Mouse (Mus musculus) gastrocnemius, postnatal 4 days (tissue): ENCODE results near the gene Ppp1r3a. TPM values are rescaled to one million over a fixed set of nuclear protein-coding genes. Genes with fewer than 3 reads are reported as not detected.
"Not testable (repeated sequence)": the region's sequence is repeated elsewhere in the genome, so short reads cannot be mapped to it uniquely, and the experiment has no call there.

Experiments used
- DNase-seq, 2 experiments: peaks; one replicate each; pipeline ENCODE4 v3.0.0; 2021 to 2022; ENCODE audit warnings: low spot score in 2 of 2, mixed read lengths in 2 of 2
- long read RNA-seq, 2 experiments: library from polyadenylated mRNA; stranded (forward); transcript quantifications; one replicate each; pipeline ENCODE4 v2.0.0; 2021
- total RNA-seq, 2 experiments: library from RNA; stranded (reverse); gene quantifications; 2 replicates each; pipeline ENCODE4 v1.2.3; 2021

Gene Ppp1r3a
- 100 to 1,000 TPM in 1 of 2 experiments, 10 to 100 TPM in 1; 97.2 to 114 TPM for total RNA-seq
- long read RNA-seq, experiment 1, full-length matches to known transcripts = 17 of 24 reads
- long read RNA-seq, experiment 1, partial matches to known transcripts = 0 of 24 reads
- long read RNA-seq, experiment 1, other reads (novel, unspliced or antisense) = 7 of 24 reads
- long read RNA-seq, experiment 2, full-length matches to known transcripts = 20 of 30 reads
- long read RNA-seq, experiment 2, partial matches to known transcripts = 0 of 30 reads
- long read RNA-seq, experiment 2, other reads (novel, unspliced or antisense) = 10 of 30 reads

DNA sequence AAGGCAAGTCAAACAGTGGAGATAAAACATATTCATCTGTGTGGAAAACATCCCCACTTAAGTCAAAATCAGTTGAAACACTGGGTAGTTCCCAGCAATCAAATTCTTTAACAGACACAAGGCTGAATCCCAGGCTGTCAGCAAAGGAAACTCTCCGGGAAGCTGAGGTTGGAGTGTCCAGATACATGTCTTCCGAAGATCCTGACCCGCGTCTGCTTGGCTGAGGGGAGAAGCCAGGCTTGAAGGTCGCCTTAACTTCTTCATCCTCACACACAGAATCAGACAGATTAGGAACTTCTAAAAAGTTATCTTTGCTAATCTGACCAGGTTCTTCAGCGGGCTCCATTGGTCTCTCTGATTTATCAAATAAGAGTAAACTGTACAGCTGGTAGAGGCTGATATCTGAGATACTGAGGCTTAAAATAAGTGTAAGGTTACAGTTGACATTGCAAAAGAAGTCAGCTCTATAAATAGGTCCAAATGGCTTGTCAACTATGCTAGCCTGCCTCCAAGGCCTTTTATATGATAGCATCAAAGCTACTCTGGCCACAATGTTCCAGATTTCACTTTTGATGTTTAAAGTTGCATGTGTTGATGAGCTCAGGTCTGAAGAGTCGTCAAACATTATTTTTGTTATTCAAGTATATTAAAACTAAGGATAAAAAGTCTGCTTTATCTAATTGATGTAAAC is at the start of gene Ppp1r3a:
Gene Ppp1r3a, minus strand, starts transcription at position 374 of the 691 bp plus-strand sequence.
- DNase-seq = no peak

DNA sequence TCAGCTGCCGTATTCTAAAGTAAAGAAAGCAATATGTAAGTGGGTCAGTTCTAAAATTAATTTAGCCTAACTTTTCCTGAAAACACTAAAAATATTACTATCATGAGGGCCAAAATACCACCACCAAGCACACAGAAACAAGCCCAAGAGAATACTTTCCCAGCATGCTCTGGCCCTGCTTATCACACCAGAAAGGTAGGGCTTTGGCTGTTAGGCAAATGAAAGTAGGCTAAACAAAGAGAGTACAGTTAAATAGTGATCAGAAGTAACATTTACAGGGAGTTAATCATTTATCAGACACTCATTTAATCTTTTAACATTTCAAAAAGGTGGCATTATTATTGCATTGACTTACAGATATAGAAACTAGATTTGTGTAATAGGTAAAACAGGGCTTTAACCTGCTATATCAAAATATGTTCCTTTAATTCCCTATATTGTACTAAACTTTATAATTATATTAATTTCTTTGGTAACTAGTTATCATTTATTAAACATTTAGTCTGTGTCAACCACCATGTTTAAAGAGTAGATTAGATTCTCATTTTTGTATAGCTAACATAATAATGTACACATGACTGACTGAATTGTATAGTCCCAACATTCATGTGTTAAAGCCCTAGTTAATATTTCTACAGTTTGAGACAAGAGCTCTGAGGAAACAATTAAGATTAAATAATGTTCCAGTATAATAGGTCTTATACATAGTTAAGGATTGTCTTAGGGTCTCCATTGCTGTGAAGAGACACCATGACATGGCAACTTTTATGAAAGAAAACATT is 32.3 kb upstream of the Ppp1r3a start:
- DNase-seq = no peak

DNA sequence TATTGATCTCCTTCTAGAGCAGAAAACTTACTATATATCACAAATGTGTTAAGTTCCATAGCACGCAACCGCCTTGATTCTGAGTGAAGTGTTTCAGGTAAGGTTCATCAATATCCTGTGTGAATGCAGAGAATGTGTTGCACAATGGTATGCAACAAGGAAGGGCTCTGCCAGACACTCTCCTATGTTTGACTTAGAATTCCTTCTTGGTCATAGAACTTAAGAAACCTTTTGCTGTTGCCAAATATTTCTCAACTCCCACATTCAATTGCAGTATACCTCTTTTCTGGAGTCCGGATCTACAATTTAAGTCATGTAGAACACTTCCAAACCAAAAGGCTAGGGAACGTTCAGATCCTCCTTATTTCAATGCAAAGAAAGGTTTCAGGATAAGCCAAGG is 22.8 kb upstream of the Ppp1r3a start:
- DNase-seq = no peak

DNA sequence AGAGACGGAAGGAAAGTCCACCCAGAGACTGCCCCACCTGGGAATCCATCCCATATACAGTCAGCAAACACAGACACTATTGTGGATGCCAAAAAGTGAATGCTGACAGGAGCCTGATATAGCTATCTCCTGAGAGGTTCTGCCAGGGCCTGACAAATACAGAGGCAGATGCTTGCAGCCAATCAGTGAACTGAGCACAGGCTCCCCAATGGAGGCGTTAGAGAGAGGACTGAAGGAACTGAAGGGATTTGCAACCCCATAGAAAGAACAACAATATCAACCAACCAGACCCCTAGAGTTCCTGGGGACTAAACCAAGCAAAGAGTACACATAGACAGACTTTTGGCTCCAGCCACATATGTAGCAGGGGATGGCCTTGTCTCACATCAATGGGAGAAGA is 16.6 kb upstream of the Ppp1r3a start:
- no peak for DNase-seq

DNA sequence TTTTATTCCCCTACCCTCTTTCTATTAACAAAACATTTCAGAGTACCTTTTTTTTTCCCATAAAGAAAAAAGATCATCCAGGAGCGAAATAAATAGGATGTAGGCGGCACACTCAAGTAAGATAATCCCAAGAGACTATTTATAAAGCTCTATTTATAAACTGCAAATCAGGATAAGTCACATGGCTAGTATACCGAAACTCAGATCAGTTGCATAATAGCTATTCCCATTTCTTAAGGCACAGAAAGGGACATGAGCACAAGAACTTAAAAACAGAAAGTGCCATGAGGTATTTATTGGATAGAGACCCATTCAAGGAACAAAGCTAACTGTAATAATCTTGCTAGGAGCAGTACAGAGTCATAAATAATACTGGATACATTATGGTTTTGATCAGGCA is 2.4 kb upstream of the Ppp1r3a start:
- no peak for DNase-seq

DNA sequence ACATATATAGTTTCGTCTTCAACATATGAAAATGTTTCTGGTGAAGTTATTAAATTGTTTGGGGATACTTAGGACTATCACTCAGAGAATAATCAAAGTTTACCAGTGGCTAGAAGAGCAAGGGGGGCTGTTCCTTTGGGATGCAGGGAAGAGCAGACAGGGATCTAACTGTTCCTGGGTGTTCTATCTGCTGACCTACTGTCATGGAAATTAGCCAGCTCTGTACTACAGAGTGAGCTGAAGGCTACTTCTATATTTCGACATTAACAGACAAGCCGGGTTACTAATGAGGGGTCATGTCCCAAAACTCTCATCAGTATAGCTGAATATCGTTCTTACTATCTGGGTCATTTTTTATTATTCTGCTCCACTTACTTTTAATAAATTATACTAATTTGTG is 1.6 kb downstream of the Ppp1r3a start:
- DNase-seq = no peak

DNA sequence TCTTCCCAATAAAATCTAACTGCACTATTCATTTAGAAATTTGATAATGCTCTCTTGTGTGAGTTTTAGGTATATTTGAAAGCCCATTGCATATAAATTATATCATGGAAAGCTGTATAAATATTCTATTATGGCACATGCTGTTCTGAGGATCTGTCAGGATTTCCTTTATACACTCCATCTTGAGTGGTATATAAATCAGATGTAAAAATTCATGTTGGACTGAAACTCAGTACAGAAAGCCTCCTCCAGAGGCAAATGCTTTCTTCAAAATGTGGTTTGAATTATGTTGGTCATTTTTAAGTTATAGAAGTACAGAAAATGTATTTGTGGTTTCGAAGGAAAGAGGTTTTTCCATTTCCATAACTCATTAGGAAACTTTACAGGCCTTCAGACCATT is 2.9 kb downstream of the Ppp1r3a start:
- no peak for DNase-seq

DNA sequence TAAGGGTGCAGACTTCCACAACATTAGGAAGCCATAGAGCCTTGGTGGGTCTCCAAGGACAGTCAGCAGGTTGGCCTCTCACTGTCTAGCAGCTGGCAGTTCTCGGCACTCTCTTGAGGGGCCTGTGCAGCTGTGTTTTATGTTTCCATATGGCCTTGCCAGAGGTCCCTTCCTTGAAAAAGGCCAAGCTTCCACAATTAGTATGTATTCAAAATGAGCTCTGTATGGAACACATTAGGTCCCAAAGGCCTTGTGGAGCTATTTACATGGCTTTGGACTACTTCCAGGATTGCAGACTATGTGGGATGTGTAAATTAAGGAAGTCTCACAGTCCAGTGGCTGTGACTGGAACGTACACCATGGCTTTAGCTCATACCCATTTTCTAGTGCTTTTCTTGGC is 8.1 kb downstream of the Ppp1r3a start:
- peak in 1 of 2 experiments; percentile 26 for DNase-seq

DNA sequence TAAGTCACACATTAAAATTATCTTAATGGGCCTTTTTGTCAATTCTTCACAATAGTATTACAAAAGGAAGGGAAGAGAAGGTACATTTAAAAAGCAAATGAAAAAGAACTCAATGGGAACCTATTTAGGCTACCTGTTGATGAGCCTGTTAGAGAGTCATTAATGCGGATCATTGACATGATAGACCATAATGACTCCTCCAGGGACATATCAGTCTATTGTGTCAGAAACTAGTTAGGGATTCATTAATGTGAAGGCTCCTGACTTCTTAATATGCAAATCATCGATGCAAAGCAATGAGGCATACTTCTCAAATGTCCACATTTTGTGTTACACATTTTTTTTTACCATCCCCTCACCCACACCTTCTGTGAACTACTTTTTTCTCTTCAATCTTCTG is 19.1 kb downstream of the Ppp1r3a start:
- no peak for DNase-seq

DNA sequence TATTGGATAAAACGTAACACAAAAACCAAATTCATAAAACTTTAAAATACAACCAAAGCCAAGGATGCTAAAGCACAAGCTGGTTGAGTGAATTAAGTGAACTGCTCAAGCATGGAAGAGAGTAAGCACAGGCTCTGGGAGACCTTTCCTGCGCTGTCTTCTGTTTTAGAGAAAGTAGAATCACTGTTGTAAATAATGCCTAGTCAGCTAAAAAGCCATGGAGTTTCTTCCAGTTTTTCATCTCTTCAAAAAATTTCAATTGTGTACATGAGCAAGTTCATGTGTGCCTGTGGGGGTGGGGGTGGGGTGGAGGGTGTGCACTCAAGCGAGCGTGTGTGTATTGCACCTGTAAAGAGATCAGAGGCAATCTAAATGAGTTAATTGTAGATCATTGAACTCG is 24.1 kb downstream of the Ppp1r3a start:
- no peak for DNase-seq

DNA sequence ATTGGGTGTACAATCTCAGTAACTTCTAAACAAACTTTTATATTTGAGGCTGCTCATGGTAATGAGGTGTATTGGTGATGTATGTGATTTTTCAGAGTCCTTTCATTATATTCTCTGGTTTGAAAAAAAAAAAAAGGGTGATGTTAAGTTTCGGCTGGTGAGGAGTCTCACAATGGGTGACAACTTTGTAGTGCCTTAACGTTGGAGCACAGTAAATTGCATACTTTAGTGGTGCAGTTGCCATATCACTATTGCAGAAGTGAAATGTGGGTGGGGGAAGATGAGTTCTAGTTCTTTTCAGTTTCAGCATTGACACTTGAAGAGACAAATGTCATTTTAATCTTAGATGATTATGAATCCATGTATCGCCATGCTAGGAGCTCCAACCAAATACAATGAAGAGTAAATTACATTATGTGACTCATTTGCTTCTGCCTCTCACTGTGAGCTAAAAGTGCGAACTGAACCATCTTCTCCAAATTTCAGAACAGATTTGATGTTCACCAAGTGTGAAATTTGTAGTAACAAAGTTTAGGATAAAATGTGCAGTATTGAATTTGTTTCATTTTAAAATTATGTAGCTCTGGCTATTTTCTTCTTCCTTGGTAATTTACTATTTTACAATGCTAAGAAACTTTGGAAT is 34.2 kb downstream of the Ppp1r3a start:
- DNase-seq = no peak

DNA sequence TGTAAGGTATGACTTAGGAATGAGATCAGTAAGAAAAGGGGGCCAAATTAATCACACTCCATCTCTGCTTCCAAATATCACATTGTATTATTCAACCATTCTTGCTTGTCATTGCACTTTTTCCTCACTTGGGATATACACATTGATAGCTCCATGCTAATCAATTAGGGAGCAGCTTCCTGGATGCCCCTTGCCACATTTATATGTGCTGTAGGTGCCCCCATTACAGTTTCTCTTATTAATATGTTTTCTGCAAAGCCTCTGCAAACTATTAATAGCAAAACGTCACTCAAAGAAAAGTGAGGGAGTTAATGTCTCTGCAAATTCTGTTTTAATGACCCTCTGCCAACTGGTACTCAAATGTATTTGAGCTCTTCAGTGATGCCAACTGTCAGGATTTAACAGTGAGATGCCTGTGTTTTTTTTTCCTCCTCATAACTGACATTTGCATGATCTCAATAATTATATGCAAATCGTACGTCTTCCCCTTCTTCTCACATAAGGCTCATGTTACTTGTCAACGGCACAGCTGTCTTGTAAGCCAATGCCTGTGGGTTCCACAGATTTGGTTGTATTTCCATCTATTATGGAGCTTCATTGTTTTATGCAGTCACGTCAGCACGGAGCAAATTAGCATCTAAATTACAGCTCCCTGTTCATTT is 34.8 kb downstream of the Ppp1r3a start:
- DNase-seq = no peak

DNA sequence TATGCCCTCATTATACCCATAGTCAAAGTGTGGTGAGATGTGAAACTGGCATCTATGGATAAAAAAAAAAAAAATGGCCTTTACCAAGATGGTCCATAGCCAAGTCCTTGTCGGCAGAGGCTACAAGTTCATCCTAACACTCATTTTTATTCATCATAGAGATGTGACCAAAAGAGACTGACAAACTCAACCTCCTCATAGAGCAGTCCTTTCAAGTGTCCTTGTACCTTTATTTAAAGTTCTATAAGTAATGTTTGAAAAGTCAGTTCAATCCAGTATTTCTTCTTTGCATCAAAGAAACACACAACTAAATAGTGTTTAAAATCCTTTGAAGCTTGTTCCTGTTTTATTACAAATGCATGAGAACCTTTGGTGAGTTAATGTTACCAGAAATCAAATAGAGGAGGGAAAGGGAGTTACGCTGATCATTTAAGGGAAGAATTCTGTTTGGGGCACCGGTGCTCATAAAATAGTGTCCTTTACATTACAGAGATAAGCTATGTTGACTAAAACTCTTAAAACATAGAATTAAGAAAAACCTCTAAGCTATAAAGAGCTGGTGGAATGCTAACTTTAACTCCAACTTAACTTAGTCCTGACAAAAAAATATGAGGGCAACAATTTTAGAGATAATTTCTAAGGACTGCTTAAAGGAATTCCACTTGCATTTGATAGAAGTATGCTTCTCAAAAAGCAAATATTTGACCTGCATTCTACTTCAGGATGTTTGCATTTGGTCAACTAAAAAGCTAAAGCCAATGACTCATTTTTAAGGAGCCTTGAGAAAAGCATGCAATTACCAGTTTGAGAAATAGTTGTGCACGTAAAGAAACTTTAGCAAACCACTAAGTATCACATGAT is 39.7 kb downstream of the Ppp1r3a start:
- DNase-seq = no peak

DNA sequence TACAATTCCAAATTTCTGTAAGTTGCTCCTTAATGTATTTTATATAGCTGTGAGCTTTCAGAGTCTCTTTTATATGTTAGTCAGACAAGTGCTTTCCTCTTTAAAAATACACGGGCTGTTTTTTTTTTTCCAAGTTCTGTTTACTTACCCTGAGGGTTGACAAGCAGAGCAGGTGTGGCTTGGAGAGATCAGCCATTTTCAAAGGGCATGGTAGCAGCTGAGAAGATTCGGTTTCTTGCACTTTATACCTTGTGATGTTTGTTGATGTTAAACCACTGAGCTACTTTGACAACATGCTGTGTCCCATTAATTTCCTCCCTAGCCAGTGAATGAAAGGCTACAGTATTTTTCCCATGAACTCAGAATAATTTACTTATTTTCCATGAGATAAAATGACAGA is 42.9 kb downstream of the Ppp1r3a start:
- no peak for DNase-seq

DNA sequence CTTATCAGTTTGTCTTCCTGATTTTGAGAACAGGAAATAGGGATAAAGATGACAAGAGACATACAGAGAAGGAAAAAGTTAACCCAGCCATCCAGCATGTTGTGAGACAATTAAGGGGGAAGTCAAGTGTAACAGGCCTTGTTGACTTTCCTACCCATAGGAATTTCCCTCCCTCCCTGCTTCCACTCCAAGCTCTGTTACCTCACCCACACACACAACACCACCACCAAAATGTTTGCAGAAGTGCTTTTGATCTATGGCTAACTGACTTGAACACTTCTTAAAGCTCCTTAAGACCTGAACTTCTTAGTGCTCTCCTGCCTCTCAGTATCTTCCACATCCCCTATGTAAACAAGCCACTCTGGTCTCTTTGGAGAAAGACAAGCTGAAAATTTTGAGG is 55.0 kb downstream of the Ppp1r3a start:
- no peak for DNase-seq

DNA sequence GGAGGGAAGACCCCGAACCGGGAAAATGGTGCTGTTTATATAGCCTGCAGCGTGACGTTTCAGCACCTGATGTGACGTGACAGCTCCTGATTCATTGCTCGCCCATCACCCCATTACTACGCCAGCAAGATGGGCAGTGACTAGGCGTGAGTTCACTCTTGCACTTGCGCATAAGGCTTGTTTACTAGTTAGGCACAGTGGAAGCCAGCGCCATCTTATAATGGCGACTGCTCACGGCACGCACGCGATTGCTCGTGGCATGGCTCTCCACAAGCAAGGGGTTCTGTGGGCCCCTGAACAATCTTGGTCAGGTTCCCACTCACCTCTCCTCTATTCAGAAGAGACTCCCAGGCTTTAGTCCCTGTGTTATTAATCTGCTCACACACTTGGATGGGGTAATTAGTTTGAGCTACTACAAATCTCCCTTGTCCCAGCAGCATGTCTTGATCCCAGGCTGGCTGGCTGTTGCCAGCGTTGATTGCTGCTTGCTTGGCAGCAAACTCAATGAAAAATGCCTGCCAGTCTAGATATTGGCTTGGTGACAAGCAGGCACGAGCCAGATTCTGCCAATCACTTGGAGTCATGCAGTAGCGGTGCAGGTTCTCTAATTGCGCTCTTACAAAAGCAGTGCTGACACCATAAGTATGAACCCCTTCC is 75.7 kb downstream of the Ppp1r3a start:
- not testable (repeated sequence) for DNase-seq

DNA sequence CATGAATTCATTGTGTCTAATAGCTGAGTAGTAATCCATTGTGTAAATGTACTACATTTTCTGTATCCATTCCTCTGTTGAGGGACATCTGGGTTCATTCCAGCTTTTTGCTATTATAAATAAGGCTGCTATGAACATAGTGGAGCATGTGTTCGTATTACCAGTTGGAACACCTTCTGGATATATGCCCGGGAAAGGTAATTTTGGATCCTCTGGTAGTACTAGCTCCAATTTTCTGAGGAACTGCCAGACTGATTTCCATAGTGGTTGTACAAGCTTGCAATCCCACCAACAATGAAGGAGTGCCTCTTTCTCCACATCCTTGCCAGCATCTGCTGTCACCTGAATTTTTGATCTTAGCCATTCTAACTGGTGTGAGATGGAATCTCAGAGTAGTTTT is 86.1 kb downstream of the Ppp1r3a start:
- not testable (repeated sequence) for DNase-seq

DNA sequence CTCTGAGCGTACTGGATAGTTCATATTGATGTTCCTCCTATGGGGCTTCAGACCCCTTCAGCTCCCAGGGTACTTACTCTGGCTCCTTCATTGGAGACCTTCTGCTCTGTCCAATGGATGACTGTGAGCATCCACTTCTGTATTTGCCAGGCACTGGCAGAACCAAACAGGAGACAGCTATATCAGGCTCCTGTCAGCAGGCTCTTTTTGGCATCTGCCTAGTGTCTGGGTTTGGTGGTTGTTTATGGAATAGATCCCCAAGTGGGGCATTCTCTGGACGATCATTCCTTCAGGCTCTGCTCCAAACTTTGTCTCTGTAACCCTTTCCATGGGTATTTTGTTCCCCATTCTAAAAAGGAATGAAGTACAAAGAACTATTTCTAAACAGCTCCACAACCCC is 87.4 kb downstream of the Ppp1r3a start:
- DNase-seq = not testable (repeated sequence)
